Mouse (Mus musculus): ENCODE measurements at regions not wholly inside any gene's neighbourhood (a gene's known extent, or its start where the extent isn't known, plus 50 kb on each side); places are given as distances from the start of the nearest gene placed in this dataset.
"Not testable (repeated sequence)": the region's sequence is repeated elsewhere in the genome, so short reads cannot be mapped to it uniquely, and the experiment has no call there.

- intact Hi-C loops (cut with DNase I; ENCODE audit: low total_unique reads), result no loop called here
- no peak for DNase-seq
Measured at GRCm38 (mm10) chr15:96834162-96834843, 134.8 kb upstream of the Slc38a2 start.

GRCm38 (mm10) chr15:96832389-96832788 is 132.9 kb upstream of the Slc38a2 start:
- no peak for DNase-seq
- intact Hi-C loops (cut with DNase I; ENCODE audit: low total_unique reads), result no loop called here

GRCm38 (mm10) chr15:96831256-96831655 is 131.7 kb upstream of the Slc38a2 start:
- intact Hi-C loops (cut with DNase I; ENCODE audit: low total_unique reads), result no loop called here

GRCm38 (mm10) chr15:96830578-96830977 is 131.0 kb upstream of the Slc38a2 start:
- DNase-seq, result no peak
- intact Hi-C loops (cut with DNase I; ENCODE audit: low total_unique reads), result no loop called here

More at GRCm38 (mm10) chr15:96831256-96831655, 131.7 kb upstream of the Slc38a2 start:
- DNase-seq, result no peak

- intact Hi-C loops (cut with DNase I; ENCODE audit: low total_unique reads), result no loop called here
- peak; percentile 60 for DNase-seq
Measured at GRCm38 (mm10) chr15:96829941-96830340, 130.4 kb upstream of the Slc38a2 start.

GRCm38 (mm10) chr15:96828681-96829080 is 129.2 kb upstream of the Slc38a2 start:
- no peak for DNase-seq
- intact Hi-C loops (cut with DNase I; ENCODE audit: low total_unique reads), result no loop called here

- intact Hi-C loops (cut with DNase I; ENCODE audit: low total_unique reads), result no loop called here
- no peak for DNase-seq
Measured at GRCm38 (mm10) chr15:96827931-96828330, 128.4 kb upstream of the Slc38a2 start.

- no peak for DNase-seq
- intact Hi-C loops (cut with DNase I; ENCODE audit: low total_unique reads), result no loop called here
Measured at GRCm38 (mm10) chr15:96818435-96818834, 118.9 kb upstream of the Slc38a2 start.

GRCm38 (mm10) chr15:96817626-96818025 is 118.1 kb upstream of the Slc38a2 start:
- intact Hi-C loops (cut with DNase I; ENCODE audit: low total_unique reads), result no loop called here
- no peak for DNase-seq

GRCm38 (mm10) chr15:96816997-96817570 is 117.6 kb upstream of the Slc38a2 start:
- intact Hi-C loops (cut with DNase I; ENCODE audit: low total_unique reads), result no loop called here

GRCm38 (mm10) chr15:96813472-96813871 is 113.9 kb upstream of the Slc38a2 start:
- intact Hi-C loops (cut with DNase I; ENCODE audit: low total_unique reads), result no loop called here
- DNase-seq, result no peak

More at GRCm38 (mm10) chr15:96816997-96817570, 117.6 kb upstream of the Slc38a2 start:
- no peak for DNase-seq

GRCm38 (mm10) chr15:96802729-96803053 is 103.2 kb upstream of the Slc38a2 start:
- DNase-seq, result no peak
- intact Hi-C loops (cut with DNase I; ENCODE audit: low total_unique reads), result no loop called here

- intact Hi-C loops (cut with DNase I; ENCODE audit: low total_unique reads), result no loop called here
- DNase-seq, result no peak
Measured at GRCm38 (mm10) chr15:96802034-96802728, 102.7 kb upstream of the Slc38a2 start.

- no peak for DNase-seq
- intact Hi-C loops (cut with DNase I; ENCODE audit: low total_unique reads), result no loop called here
Measured at GRCm38 (mm10) chr15:96799228-96799627, 99.7 kb upstream of the Slc38a2 start.

GRCm38 (mm10) chr15:96797615-96798270 is 98.2 kb upstream of the Slc38a2 start:
- intact Hi-C loops (cut with DNase I; ENCODE audit: low total_unique reads), result no loop called here
- no peak for DNase-seq

GRCm38 (mm10) chr15:96794177-96794719 is 94.7 kb upstream of the Slc38a2 start:
- intact Hi-C loops (cut with DNase I; ENCODE audit: low total_unique reads), result no loop called here
- DNase-seq, result no peak

GRCm38 (mm10) chr15:96793251-96793650 is 93.7 kb upstream of the Slc38a2 start:
- intact Hi-C loops (cut with DNase I; ENCODE audit: low total_unique reads), result no loop called here
- no peak for DNase-seq

GRCm38 (mm10) chr15:96791306-96791705 is 91.8 kb upstream of the Slc38a2 start:
- intact Hi-C loops (cut with DNase I; ENCODE audit: low total_unique reads), result no loop called here
- DNase-seq, result no peak

GRCm38 (mm10) chr15:96787921-96788320 is 88.4 kb upstream of the Slc38a2 start:
- DNase-seq; intact Hi-C loops (cut with DNase I; ENCODE audit: low total_unique reads): not testable (repeated sequence)

GRCm38 (mm10) chr15:96784578-96784977 is 85.0 kb upstream of the Slc38a2 start:
- intact Hi-C loops (cut with DNase I; ENCODE audit: low total_unique reads), result no loop called here
- no peak for DNase-seq
